Mouse (Mus musculus): ENCODE results near the gene 2010111I01Rik. TPM values are rescaled to one million over a fixed set of nuclear protein-coding genes. Genes with fewer than 3 reads are reported as not detected.
A peak's percentile ranks its signal among the peaks of the same experiment; 100 is the strongest.
"Not testable (repeated sequence)": the region's sequence is repeated elsewhere in the genome, so short reads cannot be mapped to it uniquely, and the experiment has no call there.

Gene 2010111I01Rik
- total RNA-seq, 2 experiments from 2014 or later: 66.2 to 78.6 TPM

DNA sequence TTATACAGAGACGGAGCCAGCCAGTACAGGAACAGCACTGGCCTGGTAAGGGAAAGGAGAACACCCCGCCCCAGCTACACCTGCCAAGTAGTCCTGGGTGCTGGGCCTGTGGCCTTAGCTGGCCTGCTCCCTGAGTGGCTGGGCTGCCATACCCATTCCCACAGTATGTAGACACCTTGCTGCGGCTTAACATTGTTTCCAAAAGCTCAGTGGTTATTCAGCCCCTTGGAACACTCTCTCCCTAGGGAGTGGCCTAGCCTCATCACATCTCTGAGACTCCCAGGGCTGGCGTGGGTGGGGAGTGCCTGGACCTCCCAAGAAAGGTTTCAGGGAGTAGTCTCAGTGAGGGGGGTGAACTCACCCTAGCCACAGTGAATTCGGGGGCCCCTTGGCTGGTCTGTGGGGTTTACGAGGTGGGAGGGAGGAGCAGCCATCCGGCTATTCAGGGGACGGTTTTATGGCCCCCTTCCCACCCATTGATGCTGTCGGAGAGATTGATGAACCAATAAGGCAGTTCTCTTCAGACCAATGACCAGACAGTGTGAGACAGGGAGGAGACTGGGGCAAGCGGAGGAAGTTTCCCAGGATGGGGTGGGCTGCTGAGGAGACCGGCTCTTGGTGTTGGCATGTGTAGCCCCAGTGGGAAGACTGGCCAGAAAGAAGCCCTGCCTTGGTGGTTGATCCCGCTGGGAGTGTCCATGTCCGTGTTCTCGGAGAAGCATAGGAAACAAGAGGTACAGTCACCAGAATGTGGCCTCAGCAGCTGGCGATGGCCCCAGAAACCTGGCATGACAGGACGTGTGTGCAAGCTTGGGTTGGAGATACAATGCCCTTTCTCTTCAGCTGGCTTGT is 340.7 kb downstream of the 2010111I01Rik start:
- peak in 1 of 2 experiments; percentile 48 for DNase-seq (ENCODE audit: low spot score in 2 of 2)

DNA sequence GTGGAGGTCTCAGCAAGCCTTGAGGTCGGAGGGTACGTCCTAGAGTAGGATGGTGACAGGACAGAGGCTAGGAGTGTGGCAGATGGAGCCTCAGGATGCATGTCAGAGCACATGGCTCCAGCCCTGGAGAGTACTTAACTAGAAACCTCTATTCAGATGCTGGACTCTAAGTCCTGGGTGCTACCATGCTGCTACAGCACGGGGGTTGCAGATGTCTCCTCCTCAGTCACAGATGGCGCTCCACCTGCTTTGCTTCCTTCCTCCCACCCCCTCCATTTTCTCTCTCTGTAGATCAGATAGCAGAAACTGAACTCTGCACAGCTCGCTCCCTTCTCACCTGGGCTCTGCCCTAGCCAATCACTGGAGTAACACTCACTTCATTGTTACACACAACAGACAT is 342.1 kb downstream of the 2010111I01Rik start:
- DNase-seq (ENCODE audit: low spot score in 2 of 2): peak in 1 of 2 experiments; percentile 50

DNA sequence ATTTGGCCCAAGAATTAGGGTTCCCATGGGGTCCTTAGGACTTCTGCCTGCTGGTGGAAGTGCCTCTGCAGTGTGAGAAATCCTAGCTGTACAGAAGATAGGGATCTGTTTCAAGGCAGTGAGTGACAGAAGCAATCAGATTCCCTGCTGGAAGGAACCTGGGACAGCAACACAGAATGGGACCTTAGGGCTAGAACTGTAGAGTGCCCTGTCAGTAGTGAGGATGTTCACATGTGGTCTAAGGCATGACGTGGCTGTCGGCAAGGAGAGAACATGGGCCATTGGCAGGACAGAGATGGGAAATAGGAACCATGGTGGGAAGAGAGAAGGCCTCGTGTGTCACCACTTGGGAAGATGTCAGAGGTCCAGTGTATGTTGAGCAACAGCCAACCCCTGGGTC is 344.9 kb downstream of the 2010111I01Rik start:
- no peak for DNase-seq (ENCODE audit: low spot score in 2 of 2)

DNA sequence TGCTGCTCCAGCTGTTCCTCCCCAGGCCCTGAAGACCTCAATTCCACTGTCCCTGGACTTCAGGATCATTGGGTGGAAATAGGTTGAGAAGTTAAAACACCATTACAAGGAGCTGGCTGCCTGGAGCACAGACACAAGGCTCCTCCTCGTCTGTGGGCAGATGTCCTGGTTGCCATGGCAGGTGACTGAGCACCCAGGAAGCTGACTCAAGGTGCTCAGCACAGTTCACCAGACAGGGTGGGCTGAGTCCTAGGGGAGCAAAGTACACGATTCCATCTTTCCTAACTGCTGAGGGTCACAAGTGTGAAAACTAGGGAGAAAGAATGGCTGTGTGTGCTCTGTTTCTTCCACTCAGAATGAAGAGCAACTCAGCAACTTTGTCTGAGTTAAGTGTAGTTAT is 346.5 kb downstream of the 2010111I01Rik start:
- DNase-seq (ENCODE audit: low spot score in 2 of 2): no peak

DNA sequence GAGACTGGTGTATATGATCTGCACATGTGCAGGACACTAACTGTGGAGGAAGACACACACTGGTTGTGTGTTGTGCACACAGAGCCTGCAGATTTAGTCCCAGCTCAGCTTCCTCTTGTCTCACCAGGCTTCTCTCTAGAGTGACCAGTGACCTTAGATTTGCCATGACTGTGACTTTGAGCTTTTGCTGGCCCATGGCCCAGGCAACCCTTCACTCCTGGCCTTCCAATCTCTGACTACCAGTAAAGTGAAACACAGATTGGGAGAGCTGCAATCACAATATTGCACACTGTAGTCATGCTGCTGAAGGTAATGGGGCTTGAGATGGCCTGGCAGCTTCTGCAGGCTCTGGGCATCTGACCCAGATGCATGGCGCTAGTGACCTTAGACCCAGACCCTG is 348.6 kb downstream of the 2010111I01Rik start:
- no peak for DNase-seq (ENCODE audit: low spot score in 2 of 2)

DNA sequence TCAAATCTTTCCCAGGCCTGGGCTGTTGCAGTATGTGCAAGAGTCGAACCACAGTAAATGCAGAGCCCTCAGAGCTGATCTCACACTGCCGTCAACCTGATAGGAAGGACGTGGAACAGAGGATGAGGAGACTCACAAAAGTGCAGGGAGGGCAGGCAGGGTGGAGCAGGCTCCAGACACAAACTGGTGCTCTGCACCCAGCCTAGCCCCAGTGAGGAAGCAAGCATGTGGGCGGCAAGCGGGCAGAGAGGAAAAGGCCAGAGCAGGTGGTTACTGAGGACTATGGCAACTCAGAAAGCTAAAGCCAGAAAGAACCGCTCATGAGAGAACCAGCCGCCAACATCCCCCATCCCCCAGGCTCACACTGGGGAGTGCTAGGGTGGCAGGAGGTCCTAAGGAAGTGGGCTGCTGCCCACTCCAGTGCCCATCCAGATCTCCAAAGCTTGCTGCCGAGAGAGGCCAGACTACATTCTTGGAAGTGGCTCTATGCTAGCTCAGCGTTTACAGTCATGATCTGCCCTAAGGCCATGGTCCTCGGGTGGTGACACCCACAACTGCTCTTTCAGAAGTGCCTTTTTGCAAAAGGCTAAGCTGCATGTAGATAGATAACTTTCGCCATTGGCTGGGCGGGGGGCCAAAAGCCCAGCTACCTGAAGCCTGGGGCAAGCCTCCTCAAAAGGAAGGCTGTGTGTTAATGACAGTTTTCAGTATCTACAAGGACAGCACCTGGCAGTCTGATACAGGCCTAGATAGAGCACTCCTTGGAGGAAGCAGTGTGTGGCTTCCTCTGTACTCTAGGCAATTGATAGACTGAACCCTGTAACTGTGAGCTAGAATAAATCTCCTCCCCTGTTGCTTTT is 349.3 kb downstream of the 2010111I01Rik start:
- no peak for DNase-seq (ENCODE audit: low spot score in 2 of 2)

DNA sequence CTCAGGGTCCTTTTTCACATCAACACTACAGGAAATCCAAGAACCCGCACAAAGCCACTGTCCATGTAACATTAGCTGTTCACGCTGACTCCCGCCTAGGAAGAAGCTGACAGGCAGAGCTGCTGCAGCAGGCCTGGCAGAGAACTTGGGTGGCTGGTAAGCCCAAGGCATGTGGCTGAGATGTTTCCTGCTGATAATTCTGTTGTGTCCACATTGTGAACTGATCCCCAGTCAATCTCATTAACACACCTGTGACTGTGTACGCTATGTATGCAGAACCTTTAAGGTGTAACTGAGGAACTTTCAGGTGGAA is 349.9 kb downstream of the 2010111I01Rik start:
- DNase-seq (ENCODE audit: low spot score in 2 of 2): no peak

DNA sequence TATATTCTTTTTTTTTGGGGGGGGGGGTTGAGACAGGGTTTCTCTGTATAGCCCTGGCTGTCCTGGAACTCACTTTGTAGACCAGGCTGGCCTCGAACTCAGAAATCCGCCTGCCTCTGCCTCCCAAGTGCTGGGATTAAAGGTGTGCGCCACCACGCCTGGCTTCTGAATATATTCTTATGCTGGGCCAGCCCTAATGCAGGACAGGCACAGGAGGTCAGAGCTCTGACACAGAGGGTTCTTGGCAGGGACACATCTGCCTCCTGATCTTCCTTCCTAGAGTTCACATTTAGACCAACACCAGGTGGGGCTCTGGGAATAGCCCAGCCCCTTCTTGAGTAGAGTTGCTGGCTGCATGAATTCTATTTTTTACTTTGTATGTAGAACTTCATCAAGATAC is 350.4 kb downstream of the 2010111I01Rik start:
- not testable (repeated sequence) for DNase-seq (ENCODE audit: low spot score in 2 of 2)

DNA sequence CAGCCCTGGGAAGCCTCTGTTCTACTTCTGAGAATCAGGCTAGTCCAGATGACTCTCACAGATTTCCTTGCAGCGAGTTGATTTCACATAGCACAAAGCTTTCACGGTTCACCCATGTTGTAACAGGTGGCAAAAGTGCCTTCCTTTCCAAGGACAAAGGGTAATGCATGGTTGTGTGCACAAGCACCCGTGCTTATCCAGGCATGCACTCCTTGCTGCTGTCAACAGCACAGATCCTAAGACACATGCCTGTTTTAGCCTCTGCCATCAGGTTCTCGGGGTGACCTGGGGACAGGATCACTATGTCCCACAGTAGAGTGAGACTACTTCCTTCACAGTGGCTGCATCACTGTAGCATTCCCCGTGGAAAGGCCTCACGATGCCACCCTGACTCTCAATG is 351.1 kb downstream of the 2010111I01Rik start:
- DNase-seq (ENCODE audit: low spot score in 2 of 2): no peak

DNA sequence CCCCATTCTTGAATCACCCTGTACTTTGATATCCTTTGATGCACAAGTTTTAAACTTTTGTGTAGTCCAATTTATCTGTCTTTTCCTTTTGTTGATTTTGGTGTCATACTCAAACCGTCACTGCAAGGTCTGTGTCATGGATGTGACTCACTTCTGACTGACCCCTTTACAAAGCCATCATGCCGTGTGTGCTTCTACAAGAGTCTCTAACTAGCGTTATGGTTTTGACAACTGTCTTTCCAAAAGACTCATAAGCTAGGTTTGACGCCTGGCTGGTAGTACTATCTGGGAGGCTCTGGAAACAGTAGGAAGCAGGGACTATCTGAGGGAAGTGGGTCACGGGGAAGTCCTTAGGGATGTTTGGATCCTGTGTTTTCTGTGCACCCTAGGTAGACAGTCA is 351.7 kb downstream of the 2010111I01Rik start:
- no peak for DNase-seq (ENCODE audit: low spot score in 2 of 2)

DNA sequence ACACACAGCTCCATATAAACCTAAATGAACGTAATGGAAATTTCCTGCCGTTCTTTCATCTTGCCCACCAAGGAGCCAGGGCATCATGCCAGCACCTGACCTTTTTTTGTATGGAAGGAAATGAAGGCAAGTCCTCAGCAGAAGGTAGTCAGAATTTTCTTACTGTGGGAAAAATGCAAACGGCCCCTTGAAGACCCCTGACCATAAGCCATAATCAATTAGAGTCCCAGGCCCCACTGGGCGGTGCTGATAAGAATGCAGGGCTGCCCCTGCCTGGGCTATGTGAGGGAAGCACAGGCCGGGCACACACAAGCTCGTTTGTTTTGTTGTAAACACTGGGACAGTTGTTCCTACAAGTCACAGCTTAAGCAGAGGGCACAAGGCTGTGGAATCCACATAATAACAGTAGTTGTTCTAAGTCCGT is 353.0 kb downstream of the 2010111I01Rik start:
- no peak for DNase-seq (ENCODE audit: low spot score in 2 of 2)

DNA sequence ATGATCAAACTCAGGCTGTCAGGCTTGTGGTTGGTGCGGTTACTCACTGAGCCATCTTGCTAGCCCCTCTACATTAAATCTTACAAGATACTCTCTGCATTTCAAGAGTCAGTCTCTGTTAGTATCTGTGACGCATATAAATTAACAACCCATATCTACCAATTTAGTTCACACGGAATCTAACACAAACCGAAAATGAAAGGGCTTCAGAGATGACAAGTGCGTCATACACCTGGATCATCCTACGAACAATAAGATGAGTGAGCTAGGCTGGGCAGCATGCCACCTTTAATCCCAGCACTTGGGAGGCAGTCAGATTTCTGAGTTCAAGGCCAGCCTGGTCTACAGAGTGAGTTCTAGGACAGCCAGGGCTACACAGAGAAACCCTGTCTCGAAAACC is 355.1 kb downstream of the 2010111I01Rik start:
- DNase-seq (ENCODE audit: low spot score in 2 of 2): no peak

DNA sequence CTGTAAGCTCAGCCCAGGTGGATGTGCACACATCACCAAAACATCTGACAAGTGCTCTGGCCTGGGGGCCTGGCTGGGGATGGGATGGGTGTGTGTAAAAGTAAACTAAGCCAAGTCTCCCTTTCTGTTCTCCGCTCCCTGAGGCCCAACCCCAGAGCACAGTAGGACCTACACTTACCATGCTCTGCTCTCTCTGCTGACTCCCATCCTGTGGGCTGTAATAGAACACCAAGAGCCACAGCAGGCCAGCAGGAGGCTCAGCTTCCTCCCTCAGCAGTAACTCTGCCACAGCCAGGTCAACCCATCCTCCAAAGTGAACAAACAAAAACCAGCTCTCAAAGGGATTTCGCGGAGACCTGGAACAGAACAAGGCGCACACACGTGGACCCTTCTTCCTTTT is 357.0 kb downstream of the 2010111I01Rik start:
- DNase-seq (ENCODE audit: low spot score in 2 of 2): no peak

DNA sequence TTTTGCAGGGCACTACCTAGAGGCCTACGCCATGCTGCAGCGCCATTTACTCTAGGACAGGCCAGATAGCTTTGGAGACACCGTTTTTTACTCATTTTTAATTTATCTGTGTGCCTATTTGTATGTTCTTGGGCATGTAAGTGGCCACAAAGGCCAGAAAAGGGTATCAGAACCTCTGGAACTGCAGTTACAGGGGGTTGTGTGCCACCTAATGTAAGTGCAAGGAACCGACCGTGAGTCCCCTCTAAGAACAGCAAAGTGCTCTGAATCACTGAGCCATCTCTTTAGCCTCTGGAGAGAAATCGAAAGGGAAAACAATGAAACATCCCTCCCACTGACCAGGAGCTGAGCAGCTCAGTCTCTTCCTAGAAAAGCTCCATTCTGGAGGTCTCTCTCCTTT is 358.1 kb downstream of the 2010111I01Rik start:
- no peak for DNase-seq (ENCODE audit: low spot score in 2 of 2)

DNA sequence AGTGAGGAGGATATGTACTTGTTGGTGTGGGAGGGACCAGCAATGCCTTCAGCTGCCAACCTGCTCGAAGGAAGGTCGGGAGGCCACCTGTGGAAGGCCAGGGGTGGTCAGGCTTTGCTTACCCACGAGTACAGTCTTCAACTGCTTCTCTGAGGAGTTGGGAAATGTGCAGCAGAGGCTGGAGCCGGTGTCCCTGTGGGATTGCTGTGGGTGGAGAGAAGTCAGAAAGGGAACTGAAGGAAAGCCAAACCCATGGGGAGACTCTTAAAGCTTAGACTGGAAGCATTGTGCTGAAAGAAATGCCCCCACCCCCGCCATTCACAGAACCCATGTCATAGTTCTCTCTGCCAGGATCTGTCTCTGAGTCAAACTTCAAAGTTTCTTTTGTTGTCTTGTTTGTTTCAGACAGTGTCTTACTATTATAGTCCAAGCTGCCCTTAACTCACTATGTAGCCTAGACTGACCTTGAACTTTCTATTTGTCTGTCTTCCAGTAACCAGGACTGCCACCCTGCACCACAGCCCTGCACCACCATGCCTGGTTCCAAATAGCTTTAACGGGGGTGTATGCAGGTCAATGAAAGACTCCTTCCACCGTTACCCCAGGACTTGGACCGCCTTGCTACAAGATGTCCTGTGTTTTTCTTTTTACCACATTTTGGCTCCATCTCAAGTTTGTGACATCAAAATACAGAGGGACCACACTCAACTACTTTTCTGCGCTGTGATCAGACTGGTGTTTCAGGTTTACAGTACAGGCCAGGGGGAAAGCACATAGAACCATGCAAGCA is 358.8 kb downstream of the 2010111I01Rik start:
- no peak for DNase-seq (ENCODE audit: low spot score in 2 of 2)

DNA sequence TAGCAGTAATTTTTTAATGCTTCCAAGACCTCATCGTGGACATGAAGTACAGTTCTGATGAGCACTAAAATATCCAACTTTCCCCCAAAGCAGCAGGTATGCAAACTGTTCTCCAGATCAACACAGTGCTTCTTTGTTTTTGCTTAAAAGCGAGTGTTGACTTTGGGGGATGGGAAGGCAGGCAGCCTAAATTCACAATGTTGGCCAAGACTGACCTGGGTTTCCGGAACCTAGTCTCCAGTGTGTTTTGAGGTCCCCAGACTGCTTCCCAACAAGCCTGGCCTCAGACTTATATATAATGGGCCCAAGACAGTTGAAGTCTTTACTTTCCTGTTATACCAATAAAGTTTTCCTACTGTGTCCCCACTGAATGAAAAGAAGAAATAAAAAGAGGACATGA is 359.6 kb downstream of the 2010111I01Rik start:
- DNase-seq (ENCODE audit: low spot score in 2 of 2): no peak

DNA sequence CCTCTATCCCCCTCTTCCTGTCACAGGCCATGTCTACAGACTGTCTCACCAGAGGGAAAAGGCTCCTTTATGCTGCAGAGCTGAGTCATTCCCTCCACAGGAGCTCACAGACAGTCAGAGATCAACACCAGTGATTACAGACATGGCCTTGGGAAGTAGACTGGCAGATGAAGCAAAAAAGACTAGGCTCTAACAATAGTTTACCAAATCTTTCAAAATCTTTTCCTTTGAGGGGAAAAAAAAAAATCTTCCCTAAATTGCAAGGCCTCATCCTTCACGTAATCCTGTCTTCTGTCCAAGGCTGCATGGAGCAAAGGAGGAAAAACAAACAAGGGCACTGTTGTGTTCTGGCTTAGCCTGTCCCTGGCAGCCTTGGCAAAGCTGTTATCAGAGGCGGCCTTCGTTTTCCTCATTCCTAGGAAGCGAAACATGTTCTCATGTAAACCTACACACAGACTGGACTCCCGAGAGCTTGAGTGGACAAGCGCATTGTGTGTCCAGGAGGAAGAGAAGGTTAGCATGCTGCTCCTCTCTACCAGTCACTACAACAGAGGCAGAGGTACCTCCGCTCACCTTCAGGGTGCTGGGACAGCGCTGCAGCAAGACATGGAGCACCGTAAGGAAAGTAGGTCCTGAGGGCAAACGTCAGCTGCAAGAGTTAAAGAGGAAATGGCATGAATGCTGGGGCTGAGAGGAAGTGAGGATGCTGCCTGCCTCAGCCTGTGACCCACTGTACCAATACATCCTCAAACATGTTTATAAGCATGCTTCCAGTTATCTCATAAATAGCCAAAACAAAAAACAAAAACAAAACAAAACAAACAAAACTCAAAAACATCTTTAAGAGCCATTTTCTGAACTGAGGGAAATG is 360.5 kb downstream of the 2010111I01Rik start:
- no peak for DNase-seq (ENCODE audit: low spot score in 2 of 2)

DNA sequence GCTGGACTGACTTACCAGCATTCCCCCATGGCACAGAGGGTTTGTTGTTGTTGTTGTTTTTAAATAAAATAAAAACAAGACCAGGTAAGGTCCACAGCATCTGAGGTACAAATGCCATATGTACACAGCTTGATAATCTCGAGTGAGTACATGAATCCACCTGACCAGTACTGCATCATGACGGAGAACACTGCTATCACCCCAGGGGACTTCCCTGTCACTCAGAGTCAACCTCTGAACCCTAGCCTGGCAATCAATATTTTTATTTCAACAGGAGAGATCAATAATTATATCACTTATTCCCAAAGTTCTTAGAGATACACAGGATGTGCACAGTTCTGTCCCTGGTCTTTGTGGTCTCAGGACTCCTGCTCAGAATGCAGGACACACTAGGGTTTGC is 361.3 kb downstream of the 2010111I01Rik start:
- no peak for DNase-seq (ENCODE audit: low spot score in 2 of 2)

DNA sequence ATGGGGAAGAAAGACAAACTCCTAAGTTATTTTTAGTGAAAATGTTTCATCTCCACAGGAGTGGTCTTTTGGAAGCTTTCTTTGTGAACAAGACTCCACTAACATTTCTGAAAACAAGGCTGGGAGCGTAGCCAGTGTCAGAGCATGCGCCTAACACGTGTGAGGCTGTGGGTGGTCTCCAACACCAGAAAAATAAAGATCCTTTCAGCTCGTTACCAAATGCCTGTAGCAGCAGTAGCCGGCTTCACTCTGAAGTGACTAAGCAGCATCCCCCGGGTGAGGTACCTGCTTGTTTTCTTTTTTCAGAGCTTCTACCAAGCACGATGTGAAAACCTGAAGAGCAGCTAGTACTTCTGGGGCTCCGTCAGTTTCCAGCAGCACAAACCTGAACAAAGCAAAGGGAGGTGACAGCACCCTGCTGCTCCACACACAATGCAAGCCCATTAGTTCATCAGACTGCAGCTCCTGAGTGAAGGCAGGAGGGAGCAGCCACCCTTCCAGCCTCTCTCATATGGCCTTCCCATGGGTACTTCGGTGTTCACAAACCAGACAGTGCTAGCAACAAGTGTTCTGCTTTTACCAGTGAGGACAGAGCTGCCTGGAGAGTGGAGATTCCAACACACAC is 365.7 kb downstream of the 2010111I01Rik start:
- peak; percentile 50 to 68 for DNase-seq (ENCODE audit: low spot score in 2 of 2)

DNA sequence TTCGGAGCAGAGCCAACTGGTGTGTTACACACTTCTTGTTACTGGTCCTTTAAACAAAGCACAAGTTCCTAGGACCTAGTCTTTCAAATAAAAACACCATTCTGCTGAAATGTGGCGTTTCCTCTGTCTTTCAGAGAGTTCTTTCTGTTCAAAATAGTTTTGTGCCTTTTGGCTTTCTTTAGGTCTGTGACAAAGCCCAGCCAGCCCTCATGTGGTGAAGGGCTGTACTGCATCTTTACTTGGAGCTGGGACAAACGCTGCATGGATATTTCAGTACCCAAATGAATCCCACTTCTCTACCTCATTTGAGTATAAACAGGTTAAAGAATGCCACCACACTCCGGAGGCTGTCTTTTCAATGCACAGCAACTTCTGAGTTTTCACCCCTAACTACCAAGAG is 366.7 kb downstream of the 2010111I01Rik start:
- DNase-seq (ENCODE audit: low spot score in 2 of 2): peak; percentile 76 to 79
